In the genomic region with DNA sequence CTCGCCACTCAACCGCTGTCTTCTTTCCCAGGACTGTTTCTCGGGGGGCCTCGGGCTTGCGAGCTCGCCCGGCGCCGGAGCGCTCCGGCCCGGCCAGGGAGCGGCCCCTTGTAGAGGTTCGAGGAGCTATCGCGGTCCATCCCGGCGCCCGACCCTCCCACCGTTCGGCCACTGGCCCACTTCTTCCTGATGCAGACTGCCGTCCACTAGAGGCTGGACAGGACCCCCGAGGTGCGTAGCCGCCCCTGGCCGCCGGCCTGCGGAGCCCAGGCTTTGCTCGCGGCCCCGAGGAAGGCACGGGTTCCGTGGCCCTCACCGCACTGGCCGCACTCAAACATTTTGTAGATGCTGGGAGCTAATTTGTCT, we compare ENCODE assay signal across 8 mouse cellular contexts. TPM values are rescaled to one million over a fixed set of nuclear protein-coding genes. Genes with fewer than 3 reads are reported as not detected.
DNase-seq lines count a peak whose midpoint lies in the region; ATAC-seq and TF ChIP-seq lines count a peak whose summit lies in the region.

No protein-coding gene starts in this region.

- no peaks in the 10 kb centered on the region for H3K9me3 ChIP-seq in forebrain, embryonic 13.5 days (replicated peaks)
- no peaks in the 10 kb centered on the region; the same call in 1 of the 2 replicates for H3K9me3 ChIP-seq in limb, embryonic 10.5 days (replicated peaks)
- H3K9me3 ChIP-seq in midbrain, embryonic 15.5 days: no peaks in the 10 kb centered on the region

- TF ChIP-seq CTCF in gastrocnemius, adult 2 months (IDR thresholded peaks at IDR 0.05): no peak

- H3K27ac ChIP-seq in gastrocnemius, adult 2 months: peak overlapping the region; percentile 97
- H3K27ac ChIP-seq in forebrain, embryonic 13.5 days: peak overlapping the region; percentile 84
- H3K27ac ChIP-seq in limb, embryonic 10.5 days: peak overlapping the region; percentile 93
- H3K27ac ChIP-seq in midbrain, embryonic 15.5 days: peak overlapping the region; percentile 91

- H3K4me3 ChIP-seq in gastrocnemius, adult 2 months: peak overlapping the region; percentile 84
- H3K4me3 ChIP-seq in forebrain, embryonic 13.5 days: peak overlapping the region; percentile 62
- peak overlapping the region; percentile 65 for H3K4me3 ChIP-seq in limb, embryonic 10.5 days
- H3K4me3 ChIP-seq in midbrain, embryonic 15.5 days: peak overlapping the region; percentile 71

- ATAC-seq in forebrain, embryonic 13.5 days: peak; percentile 19
- ATAC-seq in midbrain, embryonic 15.5 days (replicated peaks): no peak

- peaks cover 58% of the 10 kb centered on the region for H3K27me3 ChIP-seq in forebrain, embryonic 13.5 days
- H3K27me3 ChIP-seq in limb, embryonic 10.5 days (ENCODE audit: low read depth, poor library complexity, severe bottlenecking): peaks cover 100% of the 10 kb centered on the region
- peaks cover 48% of the 10 kb centered on the region for H3K27me3 ChIP-seq in midbrain, embryonic 15.5 days (replicated peaks)

- no peaks in the 10 kb centered on the region for H3K36me3 ChIP-seq in forebrain, embryonic 13.5 days (ENCODE audit: poor library complexity, severe bottlenecking)
- H3K36me3 ChIP-seq in limb, embryonic 10.5 days: no peaks in the 10 kb centered on the region
- no peaks in the 10 kb centered on the region for H3K36me3 ChIP-seq in midbrain, embryonic 15.5 days (replicated peaks)

- peak overlapping the region; percentile 59 for H3K4me2 ChIP-seq in forebrain, embryonic 13.5 days
- H3K4me2 ChIP-seq in midbrain, embryonic 15.5 days: peak overlapping the region; percentile 51

- peak; percentile 22 for DNase-seq in gastrocnemius, adult 2 months
- no peak for DNase-seq in gastrocnemius, postnatal 10 days
- DNase-seq in thymus, postnatal 10 days (ENCODE audit: low spot score in 2 of 2): peak; percentile 3 to 17
- DNase-seq in thymus, adult 18-20 months: no peak
- DNase-seq in limb, embryonic 10.5 days (ENCODE audit: low spot score): no peak
- no peak for DNase-seq in T-cell, adult 2 months (ENCODE audit: low spot score)

- peak overlapping the region; percentile 77 for H3K9ac ChIP-seq in forebrain, embryonic 13.5 days
- H3K9ac ChIP-seq in midbrain, embryonic 15.5 days: peak overlapping the region; percentile 71

- intact Hi-C loops in gastrocnemius, adult 2 months (cut with DNase I): loop anchor here (5.0 kb wide), 1 partner anchor 132 kb away; a partner anchor contains a TSS

- H3K4me1 ChIP-seq in forebrain, embryonic 13.5 days: no peaks in the 10 kb centered on the region
- no peaks in the 10 kb centered on the region for H3K4me1 ChIP-seq in limb, embryonic 10.5 days
- no peaks in the 10 kb centered on the region for H3K4me1 ChIP-seq in midbrain, embryonic 15.5 days

- 8% methylated on average over 35 of the region's 35 CpGs for WGBS in forebrain, embryonic 13.5 days
- 11% methylated on average over 35 of the region's 35 CpGs for whole genome bisulfite sequencing in limb, embryonic 10.5 days
- 13% methylated on average over 34 of the region's 35 CpGs for WGBS in midbrain, embryonic 15.5 days

RNA-seq across cellular contexts. Expression of a gene that starts 0.8 kb away (rescaled TPM):
- total RNA-seq in gastrocnemius, adult 2 months (2021): 1 to 10 TPM; 5.4 to 6.3 TPM
- total RNA-seq in gastrocnemius, postnatal 10 days (2021): 10 to 100 TPM in 1 of 2 experiments, 1 to 10 TPM in 1; 4.6 to 11.1 TPM
- 8.9 and 9.3 TPM in 2 replicates for polyA plus RNA-seq in forebrain, embryonic 13.5 days (2015; fragmentation: Nextera tagmentation; extraction: Ambion mirVana)
- polyA plus RNA-seq in limb, embryonic 10.5 days (2016; fragmentation: Nextera tagmentation; extraction: Ambion mirVana): 4.2 and 6.8 TPM in 2 replicates
- 9.4 and 10.1 TPM in 2 replicates for polyA plus RNA-seq in midbrain, embryonic 15.5 days (2015; fragmentation: Nextera tagmentation; extraction: Ambion mirVana)

RNA-seq across cellular contexts. Expression of a gene that starts 22.5 kb away (rescaled TPM):
- 100 to 1,000 TPM in 1 of 2 experiments, 10 to 100 TPM in 1; 71.7 to 129 TPM for total RNA-seq in gastrocnemius, adult 2 months (2021)
- 100 to 1,000 TPM in 1 of 2 experiments, 10 to 100 TPM in 1; 94.5 to 142 TPM for total RNA-seq in gastrocnemius, postnatal 10 days (2021)
- polyA plus RNA-seq in forebrain, embryonic 13.5 days (2015; fragmentation: Nextera tagmentation; extraction: Ambion mirVana): 90.6 and 97.2 TPM in 2 replicates
- 104 and 105 TPM in 2 replicates for polyA plus RNA-seq in limb, embryonic 10.5 days (2016; fragmentation: Nextera tagmentation; extraction: Ambion mirVana)
- 89.5 and 96.1 TPM in 2 replicates for polyA plus RNA-seq in midbrain, embryonic 15.5 days (2015; fragmentation: Nextera tagmentation; extraction: Ambion mirVana)

Comparison
In these comparisons a context has a peak if more than half of its experiments do, and no peak if none do; other contexts are left out.
1. DNase-seq: peak in gastrocnemius, adult 2 months (single experiment) and thymus, postnatal 10 days (2 of 2); none in gastrocnemius, postnatal 10 days (single experiment), thymus, adult 18-20 months (0 of 2), limb, embryonic 10.5 days (single experiment) and T-cell, adult 2 months (single experiment).
2. Peak in every context shown above with its lines, with median percentiles within 50 percentile points of each other: H3K27ac ChIP-seq and H3K4me3 ChIP-seq.